Mouse (Mus musculus): ENCODE data around the gene Pdcd10.

GRCm38 (mm10) chr3:75551248-75551647, 5.4 kb downstream of the Pdcd10 start:
- no peak for TF ChIP-seq CTCF (IDR thresholded peaks at IDR 0.05; ENCODE audit: low read depth)
- TF ChIP-seq EP300 (IDR thresholded peaks at IDR 0.05; ENCODE audit: low read depth) = no peak

Measured in heart, postnatal 0 days (tissue).